Mouse (Mus musculus): Measurements from ENCODE around the gene Macrod2.

Macrod2 gene

GRCm38 (mm10) chr2:141202015-141202364 is 806.9 kb downstream of the Macrod2 start:
- DNase-seq (ENCODE audit: low spot score in 2 of 2) = no peak

- no peak for DNase-seq (ENCODE audit: low spot score in 2 of 2)
Measured at GRCm38 (mm10) chr2:141211346-141211745, 816.2 kb downstream of the Macrod2 start.

GRCm38 (mm10) chr2:141212291-141212690 is 817.2 kb downstream of the Macrod2 start:
- no peak for DNase-seq (ENCODE audit: low spot score in 2 of 2)

GRCm38 (mm10) chr2:141217490-141217889 is 822.4 kb downstream of the Macrod2 start:
- DNase-seq (ENCODE audit: low spot score in 2 of 2) = no peak

GRCm38 (mm10) chr2:141217925-141218324 is 822.8 kb downstream of the Macrod2 start:
- no peak for DNase-seq (ENCODE audit: low spot score in 2 of 2)

GRCm38 (mm10) chr2:141228809-141229208 is 833.7 kb downstream of the Macrod2 start:
- peak in 1 of 2 experiments; percentile 45 for DNase-seq (ENCODE audit: low spot score in 2 of 2)

- no peak for DNase-seq (ENCODE audit: low spot score in 2 of 2)
Measured at GRCm38 (mm10) chr2:141229820-141230219, 834.7 kb downstream of the Macrod2 start.

GRCm38 (mm10) chr2:141231011-141231668 is 836.0 kb downstream of the Macrod2 start:
- peak; percentile 19 to 50 for DNase-seq (ENCODE audit: low spot score in 2 of 2)

- no peak for DNase-seq (ENCODE audit: low spot score in 2 of 2)
Measured at GRCm38 (mm10) chr2:141234306-141234705, 839.2 kb downstream of the Macrod2 start.

GRCm38 (mm10) chr2:141234724-141235453 is 839.8 kb downstream of the Macrod2 start:
- no peak for DNase-seq (ENCODE audit: low spot score in 2 of 2)

- DNase-seq (ENCODE audit: low spot score in 2 of 2) = no peak
Measured at GRCm38 (mm10) chr2:141247680-141248079, 852.6 kb downstream of the Macrod2 start.

- DNase-seq (ENCODE audit: low spot score in 2 of 2) = no peak
Measured at GRCm38 (mm10) chr2:141264582-141264981, 869.5 kb downstream of the Macrod2 start.

- DNase-seq (ENCODE audit: low spot score in 2 of 2) = no peak
Measured at GRCm38 (mm10) chr2:141266591-141266990, 871.5 kb downstream of the Macrod2 start.

- peak in 1 of 2 experiments; percentile 6 for DNase-seq (ENCODE audit: low spot score in 2 of 2)
Measured at GRCm38 (mm10) chr2:141271541-141271940, 876.4 kb downstream of the Macrod2 start.

- DNase-seq (ENCODE audit: low spot score in 2 of 2) = no peak
Measured at GRCm38 (mm10) chr2:141272966-141273365, 877.9 kb downstream of the Macrod2 start.

GRCm38 (mm10) chr2:141274262-141274661 is 879.2 kb downstream of the Macrod2 start:
- no peak for DNase-seq (ENCODE audit: low spot score in 2 of 2)

GRCm38 (mm10) chr2:141279130-141279698 is 884.1 kb downstream of the Macrod2 start:
- no peak for DNase-seq (ENCODE audit: low spot score in 2 of 2)

GRCm38 (mm10) chr2:141280817-141281216 is 885.7 kb downstream of the Macrod2 start:
- DNase-seq (ENCODE audit: low spot score in 2 of 2) = no peak

GRCm38 (mm10) chr2:141286110-141286747 is 891.1 kb downstream of the Macrod2 start:
- DNase-seq (ENCODE audit: low spot score in 2 of 2) = no peak

GRCm38 (mm10) chr2:141288494-141288893 is 893.4 kb downstream of the Macrod2 start:
- DNase-seq (ENCODE audit: low spot score in 2 of 2) = no peak

GRCm38 (mm10) chr2:141289059-141289713 is 894.1 kb downstream of the Macrod2 start:
- no peak for DNase-seq (ENCODE audit: low spot score in 2 of 2)

GRCm38 (mm10) chr2:141292847-141293246 is 897.7 kb downstream of the Macrod2 start:
- DNase-seq (ENCODE audit: low spot score in 2 of 2) = no peak

Data from frontal cortex, postnatal 36 days (tissue).